Mouse (Mus musculus) cerebellum, adult 9-11 months (tissue): ENCODE measurements at regions not wholly inside any gene's neighbourhood (a gene's known extent, or its start where the extent isn't known, plus 50 kb on each side); places are given as distances from the start of the nearest gene placed in this dataset.

Source experiments
- DNase-seq: peaks from one replicate; pipeline ENCODE4 v3.0.0; 2022

DNA sequence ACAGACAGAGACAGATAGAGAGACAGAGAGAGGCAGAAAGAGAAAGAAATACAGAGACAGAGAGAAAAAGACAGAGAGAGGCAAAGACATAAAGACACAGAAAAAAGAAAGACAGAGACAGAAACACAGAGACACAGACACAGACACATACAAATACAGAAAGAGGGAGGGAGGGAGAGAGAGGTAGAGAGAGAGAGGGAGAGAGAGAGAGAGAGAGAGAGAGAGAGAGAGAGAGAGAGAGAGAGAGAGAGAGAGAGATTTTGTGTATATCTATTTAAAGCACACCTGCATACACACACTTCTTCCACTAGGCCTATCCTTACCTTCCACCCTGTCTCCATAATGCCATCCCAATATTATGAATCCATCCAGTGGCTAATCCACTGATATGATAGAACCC, 261.8 kb upstream of the Setmar start:
- no peak for DNase-seq
